Mouse (Mus musculus): ENCODE measurements around the gene Sepsecs. TPM values are rescaled to one million over a fixed set of nuclear protein-coding genes. Genes with fewer than 3 reads are reported as not detected.

Gene Sepsecs
- polyA plus RNA-seq, 1 experiment from 2014 or later: 7.0 TPM

GRCm38 (mm10) chr5:52617711-52618347 is 51.7 kb downstream of the Sepsecs start:
- WGBS: 32% methylated on average over 9 of the region's 9 CpGs
- H3K27ac ChIP-seq (replicated peaks in 1 of 2; ENCODE audit: control insufficient read depth in 1 of 2, insufficient read depth in 1 of 2, low read depth in 2 of 2, low read length in 2 of 2): peak overlapping the region; percentile 95 to 99

GRCm38 (mm10) chr5:52616549-52616948 is 53.0 kb downstream of the Sepsecs start:
- peaks cover 23 to 24% of the 10 kb centered on the region in 2 experiments for H3K4me1 ChIP-seq (ENCODE audit: control insufficient read depth in 2 of 2, insufficient read depth in 2 of 2, low read length in 2 of 2)
- H3K9me3 ChIP-seq (ENCODE audit: control insufficient read depth, low read length): no peaks in the 10 kb centered on the region
- ATAC-seq (ENCODE audit: insufficient number of reproducible peaks, insufficient read depth, low FRiP score, low read depth): no peak
- 23% methylated on average over 2 of the region's 2 CpGs for WGBS
- no peak overlapping the region for H3K4me2 ChIP-seq (ENCODE audit: low read length)
- H3K27ac ChIP-seq (replicated peaks in 1 of 2; ENCODE audit: control insufficient read depth in 1 of 2, insufficient read depth in 1 of 2, low read depth in 2 of 2, low read length in 2 of 2): peak overlapping the region in 1 of 2 experiments; percentile 47; a peak in 1 of 4 replicates
- H3K27me3 ChIP-seq (ENCODE audit: control insufficient read depth, insufficient read depth, low read length): no peaks in the 10 kb centered on the region
- no peaks in the 10 kb centered on the region for H3K36me3 ChIP-seq (ENCODE audit: control insufficient read depth, insufficient read depth, low read length)
- H3K9ac ChIP-seq (ENCODE audit: low read length): no peak overlapping the region
- no peak overlapping the region for H3K4me3 ChIP-seq (ENCODE audit: control insufficient read depth in 1 of 2, insufficient read depth in 1 of 2, low read depth in 1 of 2, low read length in 2 of 2)

More at GRCm38 (mm10) chr5:52617711-52618347, 51.7 kb downstream of the Sepsecs start:
- no peaks in the 10 kb centered on the region for H3K27me3 ChIP-seq (ENCODE audit: control insufficient read depth, insufficient read depth, low read length)
- no peaks in the 10 kb centered on the region for H3K36me3 ChIP-seq (ENCODE audit: control insufficient read depth, insufficient read depth, low read length)
- H3K4me2 ChIP-seq (ENCODE audit: low read length): peak overlapping the region; percentile 56
- H3K9ac ChIP-seq (ENCODE audit: low read length): peak overlapping the region; percentile 48
- H3K4me3 ChIP-seq (ENCODE audit: control insufficient read depth in 1 of 2, insufficient read depth in 1 of 2, low read depth in 1 of 2, low read length in 2 of 2): peak overlapping the region; percentile 19 to 41; a peak in 2 of 4 replicates
- peaks cover 23 to 24% of the 10 kb centered on the region in 2 experiments for H3K4me1 ChIP-seq (ENCODE audit: control insufficient read depth in 2 of 2, insufficient read depth in 2 of 2, low read length in 2 of 2)
- H3K9me3 ChIP-seq (ENCODE audit: control insufficient read depth, low read length): no peaks in the 10 kb centered on the region
- peak; percentile 49 for ATAC-seq (ENCODE audit: insufficient number of reproducible peaks, insufficient read depth, low FRiP score, low read depth)

- Histone ChIP-seq H3K4me1 (ENCODE audit: control insufficient read depth in 2 of 2, insufficient read depth in 2 of 2, low read length in 2 of 2) (peaks cover 23 to 24% of the 10 kb centered on the region in 2 experiments), H3K36me3 (ENCODE audit: control insufficient read depth, insufficient read depth, low read length) (no peaks in the 10 kb centered on the region), H3K9me3 (ENCODE audit: control insufficient read depth, low read length) (no peaks in the 10 kb centered on the region), H3K9ac (ENCODE audit: low read length) (no peak overlapping the region), H3K27ac (replicated peaks in 1 of 2; ENCODE audit: control insufficient read depth in 1 of 2, insufficient read depth in 1 of 2, low read depth in 2 of 2, low read length in 2 of 2) (no peak overlapping the region), H3K27me3 (ENCODE audit: control insufficient read depth, insufficient read depth, low read length) (no peaks in the 10 kb centered on the region), H3K4me2 (ENCODE audit: low read length) (no peak overlapping the region), H3K4me3 (ENCODE audit: control insufficient read depth in 1 of 2, insufficient read depth in 1 of 2, low read depth in 1 of 2, low read length in 2 of 2) (no peak overlapping the region)
- 60% methylated on average over 9 of the region's 9 CpGs for WGBS
- ATAC-seq (ENCODE audit: insufficient number of reproducible peaks, insufficient read depth, low FRiP score, low read depth): no peak
These were observed 54.1 kb downstream of the Sepsecs start for GRCm38 (mm10) chr5:52615421-52615820.

- ATAC-seq (ENCODE audit: insufficient number of reproducible peaks, insufficient read depth, low FRiP score, low read depth): no peak
- Histone ChIP-seq H3K9ac (ENCODE audit: low read length) (no peak overlapping the region), H3K4me3 (ENCODE audit: control insufficient read depth in 1 of 2, insufficient read depth in 1 of 2, low read depth in 1 of 2, low read length in 2 of 2) (no peak overlapping the region), H3K27me3 (ENCODE audit: control insufficient read depth, insufficient read depth, low read length) (no peaks in the 10 kb centered on the region), H3K4me1 (ENCODE audit: control insufficient read depth in 2 of 2, insufficient read depth in 2 of 2, low read length in 2 of 2) (peaks cover 23 to 31% of the 10 kb centered on the region in 2 experiments), H3K36me3 (ENCODE audit: control insufficient read depth, insufficient read depth, low read length) (no peaks in the 10 kb centered on the region), H3K27ac (replicated peaks in 1 of 2; ENCODE audit: control insufficient read depth in 1 of 2, insufficient read depth in 1 of 2, low read depth in 2 of 2, low read length in 2 of 2) (no peak overlapping the region), H3K9me3 (ENCODE audit: control insufficient read depth, low read length) (no peaks in the 10 kb centered on the region), H3K4me2 (ENCODE audit: low read length) (no peak overlapping the region)
- 65% methylated on average over 4 of the region's 4 CpGs for WGBS
These were observed 54.8 kb downstream of the Sepsecs start for GRCm38 (mm10) chr5:52614686-52615085.

- no peaks in the 10 kb centered on the region for H3K27me3 ChIP-seq (ENCODE audit: control insufficient read depth, insufficient read depth, low read length)
- no peak overlapping the region for H3K4me3 ChIP-seq (ENCODE audit: control insufficient read depth in 1 of 2, insufficient read depth in 1 of 2, low read depth in 1 of 2, low read length in 2 of 2)
- H3K36me3 ChIP-seq (ENCODE audit: control insufficient read depth, insufficient read depth, low read length): no peaks in the 10 kb centered on the region
- no peak for ATAC-seq (ENCODE audit: insufficient number of reproducible peaks, insufficient read depth, low FRiP score, low read depth)
- peaks cover 4% of the 10 kb centered on the region for H3K9me3 ChIP-seq (ENCODE audit: control insufficient read depth, low read length)
- no peak overlapping the region for H3K9ac ChIP-seq (ENCODE audit: low read length)
- H3K4me2 ChIP-seq (ENCODE audit: low read length): no peak overlapping the region
- WGBS: 82% methylated on average over 8 of the region's 8 CpGs
- peaks cover 15 to 25% of the 10 kb centered on the region in 2 experiments for H3K4me1 ChIP-seq (ENCODE audit: control insufficient read depth in 2 of 2, insufficient read depth in 2 of 2, low read length in 2 of 2)
- no peak overlapping the region for H3K27ac ChIP-seq (replicated peaks in 1 of 2; ENCODE audit: control insufficient read depth in 1 of 2, insufficient read depth in 1 of 2, low read depth in 2 of 2, low read length in 2 of 2)
These were observed 56.7 kb downstream of the Sepsecs start for GRCm38 (mm10) chr5:52612776-52613175.

GRCm38 (mm10) chr5:52611315-52611895 is 58.1 kb downstream of the Sepsecs start:
- Histone ChIP-seq H3K9ac (ENCODE audit: low read length) (no peak overlapping the region), H3K27me3 (ENCODE audit: control insufficient read depth, insufficient read depth, low read length) (no peaks in the 10 kb centered on the region), H3K27ac (replicated peaks in 1 of 2; ENCODE audit: control insufficient read depth in 1 of 2, insufficient read depth in 1 of 2, low read depth in 2 of 2, low read length in 2 of 2) (no peak overlapping the region), H3K9me3 (ENCODE audit: control insufficient read depth, low read length) (peaks cover 14% of the 10 kb centered on the region), H3K4me1 (ENCODE audit: control insufficient read depth in 2 of 2, insufficient read depth in 2 of 2, low read length in 2 of 2) (peaks cover 4 to 12% of the 10 kb centered on the region in 2 experiments), H3K4me2 (ENCODE audit: low read length) (no peak overlapping the region), H3K4me3 (ENCODE audit: control insufficient read depth in 1 of 2, insufficient read depth in 1 of 2, low read depth in 1 of 2, low read length in 2 of 2) (no peak overlapping the region), H3K36me3 (ENCODE audit: control insufficient read depth, insufficient read depth, low read length) (no peaks in the 10 kb centered on the region)
- ATAC-seq (ENCODE audit: insufficient number of reproducible peaks, insufficient read depth, low FRiP score, low read depth): no peak
- WGBS: 70% methylated on average over 10 of the region's 10 CpGs

- ATAC-seq (ENCODE audit: insufficient number of reproducible peaks, insufficient read depth, low FRiP score, low read depth): no peak
- no peak overlapping the region for H3K27ac ChIP-seq (replicated peaks in 1 of 2; ENCODE audit: control insufficient read depth in 1 of 2, insufficient read depth in 1 of 2, low read depth in 2 of 2, low read length in 2 of 2)
- 67% methylated on average over 4 of the region's 4 CpGs for WGBS
These were observed 59.2 kb downstream of the Sepsecs start for GRCm38 (mm10) chr5:52610306-52610705.

More at GRCm38 (mm10) chr5:52610306-52610705, 59.2 kb downstream of the Sepsecs start:
- Histone ChIP-seq H3K9me3 (ENCODE audit: control insufficient read depth, low read length) (peaks cover 14% of the 10 kb centered on the region), H3K36me3 (ENCODE audit: control insufficient read depth, insufficient read depth, low read length) (no peaks in the 10 kb centered on the region), H3K4me1 (ENCODE audit: control insufficient read depth in 2 of 2, insufficient read depth in 2 of 2, low read length in 2 of 2) (peaks cover 0 to 9% of the 10 kb centered on the region in 2 experiments; a peak in 3 of 4 replicates), H3K4me3 (ENCODE audit: control insufficient read depth in 1 of 2, insufficient read depth in 1 of 2, low read depth in 1 of 2, low read length in 2 of 2) (no peak overlapping the region), H3K4me2 (ENCODE audit: low read length) (no peak overlapping the region), H3K9ac (ENCODE audit: low read length) (no peak overlapping the region), H3K27me3 (ENCODE audit: control insufficient read depth, insufficient read depth, low read length) (no peaks in the 10 kb centered on the region)
